Comparison of ENCODE assay signal across 1 mouse cellular context in genomic region chr11:106788026-106788774, GRCm38 (mm10).
A peak's percentile ranks its signal among the peaks of the same experiment; 100 is the strongest.
TF ChIP-seq lines count a peak whose summit lies in the region.

No protein-coding gene starts in this region.

TF ChIP-seq in CH12.LX, 34 proteins besides CTCF, POLR2A, EP300 and RAD21 (continued from another document):
- peak; percentile 94 for TF ChIP-seq MAZ (IDR thresholded peaks at IDR 0.05; ENCODE audit: low read depth, low read length)
- peak; percentile 48; the same call in 1 of the 2 replicates for TF ChIP-seq ZNF384 (IDR thresholded peaks at IDR 0.05; ENCODE audit: low read depth, low read length)
- peak; percentile 79 for TF ChIP-seq ELF1 (IDR thresholded peaks at IDR 0.05; ENCODE audit: low read depth, low read length)
- peak; percentile 59; the same call in 1 of the 2 replicates for TF ChIP-seq IRF4 (IDR thresholded peaks at IDR 0.05; ENCODE audit: low read depth, low read length)
- no peak for TF ChIP-seq PAX5 (IDR thresholded peaks at IDR 0.05; ENCODE audit: low read length)
- TF ChIP-seq MEF2A (IDR thresholded peaks at IDR 0.05; ENCODE audit: borderline replicate concordance, low read depth, low read length), result peak; percentile 44
- TF ChIP-seq HCFC1 (IDR thresholded peaks at IDR 0.05; ENCODE audit: low read depth, low read length), result peak; percentile 76
- no peak; the same call in 1 of the 2 replicates for TF ChIP-seq KAT2A (IDR thresholded peaks at IDR 0.05; ENCODE audit: insufficient replicate concordance, low read length)
- peak; percentile 99 for TF ChIP-seq TCF12 (IDR thresholded peaks at IDR 0.05; ENCODE audit: low read depth, low read length)
- peak; percentile 99 for TF ChIP-seq POLR2AphosphoS2 (IDR thresholded peaks at IDR 0.05; ENCODE audit: low read depth, low read length)
- TF ChIP-seq CHD2 (IDR thresholded peaks at IDR 0.05; ENCODE audit: low read length), result peak; percentile 77
- TF ChIP-seq E2F4 (IDR thresholded peaks at IDR 0.05; ENCODE audit: insufficient replicate concordance, low read depth, low read length), result no peak
TF ChIP-seq in CH12.LX: peak in this region for 16.
